Mouse (Mus musculus) CD4-positive helper T cell, adult 2 months (primary cell): ENCODE measurements around the gene Coq10a.

Experiments used
- DNase-seq: peaks from one replicate; pipeline ENCODE4 v3.0.0-alpha.2; 2012; ENCODE audit warnings: low read depth, missing footprints, low spot score

Coq10a gene

DNA sequence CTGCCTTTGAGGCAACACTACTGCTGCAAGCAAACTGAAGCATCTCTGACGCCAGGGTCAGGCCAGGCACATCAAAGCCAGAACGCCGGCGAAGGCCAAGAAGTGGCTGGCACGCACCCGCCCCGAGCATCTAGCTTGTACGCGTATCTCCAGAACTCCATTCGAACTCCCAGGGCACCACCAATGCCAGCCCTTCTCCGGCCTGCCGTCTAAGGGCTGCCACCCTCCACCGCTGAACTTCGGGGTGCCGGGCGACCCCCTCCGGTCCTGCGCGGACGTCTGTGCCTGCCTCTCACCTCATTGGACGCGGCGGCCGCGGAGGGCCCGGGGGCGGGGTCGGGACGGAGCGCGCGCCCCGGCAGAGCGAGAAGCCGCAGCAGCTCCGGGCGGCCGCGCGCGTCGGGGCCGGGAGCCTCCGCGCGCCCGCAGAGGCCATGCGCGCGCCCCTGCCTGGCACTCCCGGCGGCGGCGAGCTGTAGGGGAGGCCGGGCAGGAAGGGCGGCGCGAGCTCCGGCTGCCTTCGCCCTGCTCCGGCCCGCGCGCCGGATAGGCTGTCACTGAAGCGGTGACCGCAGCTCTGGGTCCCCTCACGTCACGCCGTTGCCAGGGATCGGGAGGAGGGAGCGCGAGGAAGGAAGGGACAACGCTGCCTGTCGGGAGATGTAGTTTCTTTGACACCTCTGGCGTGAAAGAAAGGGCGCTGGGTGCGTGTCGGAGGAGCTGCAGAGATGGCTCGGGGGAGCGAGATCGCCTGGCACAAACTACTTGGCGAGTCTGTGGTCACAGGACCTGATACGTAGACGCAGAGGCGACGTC is at the start of gene Coq10a:
Coq10a (minus strand) TSS at position 596 of the 816 bp plus-strand sequence.
- DNase-seq = peak; percentile 96

- DNase-seq = no peak
Measured at GRCm38 (mm10) chr10:128414848-128415247, 46.1 kb upstream of the Coq10a start.

- DNase-seq = no peak
Measured at GRCm38 (mm10) chr10:128413076-128413475, 44.3 kb upstream of the Coq10a start.

DNA sequence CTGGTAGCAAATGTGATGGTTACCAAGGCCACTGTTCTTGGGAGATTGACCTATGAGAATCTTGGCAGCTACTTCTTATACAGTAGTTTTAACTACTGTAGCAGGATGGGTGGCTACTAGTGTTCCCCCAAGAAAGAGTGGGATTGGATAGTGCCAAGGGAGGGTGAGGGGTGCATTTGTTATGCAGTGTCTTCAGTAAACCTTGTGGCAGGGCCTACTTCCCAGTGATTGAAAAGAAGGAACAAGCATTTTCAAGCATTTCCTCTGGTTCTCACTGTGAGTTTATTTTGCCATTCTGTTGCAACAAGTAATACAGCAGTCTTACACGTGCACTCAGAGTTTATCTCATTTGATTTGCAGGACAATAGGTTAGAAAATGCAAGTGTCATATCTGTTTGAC is 43.8 kb upstream of the Coq10a start:
- DNase-seq = no peak

GRCm38 (mm10) chr10:128412055-128412381 is 43.2 kb upstream of the Coq10a start:
- DNase-seq = peak; percentile 18

DNA sequence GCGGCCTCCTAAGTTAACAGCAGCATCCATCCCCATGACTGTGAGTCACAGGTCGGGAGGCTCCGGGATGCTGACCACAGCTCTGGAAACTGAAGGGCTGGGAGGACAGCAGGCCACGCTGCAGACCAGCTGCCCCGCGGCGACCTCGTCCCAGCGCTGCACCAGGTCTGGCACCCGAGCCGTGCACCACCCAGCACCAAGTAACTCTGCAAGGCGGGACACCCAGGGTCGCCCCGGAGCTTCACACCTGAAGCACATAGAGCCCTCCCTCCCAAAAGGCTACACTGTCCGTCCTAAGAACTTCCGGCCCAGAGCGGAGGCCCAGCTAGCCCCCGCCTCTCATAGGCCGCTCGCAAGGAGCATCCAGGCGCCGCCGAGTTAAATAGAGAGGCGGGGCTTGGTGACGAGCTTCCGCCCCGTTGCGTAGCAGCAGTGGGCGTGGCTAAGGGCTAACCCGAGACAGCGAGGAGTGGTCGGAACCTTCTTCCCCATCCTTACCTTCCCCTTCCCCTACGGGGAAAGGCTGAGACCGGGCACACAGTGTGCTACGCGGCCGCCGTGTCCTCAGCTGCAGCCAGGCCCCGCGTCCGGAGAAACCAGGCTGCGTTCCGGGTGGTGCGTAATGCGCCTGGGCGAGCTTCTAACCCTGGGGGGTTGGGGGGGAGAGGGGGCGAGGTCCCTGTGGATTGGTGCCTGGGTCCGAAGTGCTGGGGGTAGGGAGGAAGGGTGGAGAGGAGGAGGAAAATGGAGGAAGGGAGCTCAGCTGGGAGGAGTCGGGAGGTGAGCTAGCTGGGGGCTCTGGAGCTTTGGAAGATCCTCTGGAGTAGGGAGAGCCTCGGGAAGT is 42.6 kb upstream of the Coq10a start, which contains the start of the genes Nabp2 and Rnf41:
Nabp2 (minus strand) TSS at position 282 of the 844 bp plus-strand sequence.
Rnf41 (plus strand) TSS at position 447 of the 844 bp plus-strand sequence.
- DNase-seq = peak; percentile 95

- DNase-seq = peak; percentile 58
Measured at GRCm38 (mm10) chr10:128410560-128410845, 41.7 kb upstream of the Coq10a start.

DNA sequence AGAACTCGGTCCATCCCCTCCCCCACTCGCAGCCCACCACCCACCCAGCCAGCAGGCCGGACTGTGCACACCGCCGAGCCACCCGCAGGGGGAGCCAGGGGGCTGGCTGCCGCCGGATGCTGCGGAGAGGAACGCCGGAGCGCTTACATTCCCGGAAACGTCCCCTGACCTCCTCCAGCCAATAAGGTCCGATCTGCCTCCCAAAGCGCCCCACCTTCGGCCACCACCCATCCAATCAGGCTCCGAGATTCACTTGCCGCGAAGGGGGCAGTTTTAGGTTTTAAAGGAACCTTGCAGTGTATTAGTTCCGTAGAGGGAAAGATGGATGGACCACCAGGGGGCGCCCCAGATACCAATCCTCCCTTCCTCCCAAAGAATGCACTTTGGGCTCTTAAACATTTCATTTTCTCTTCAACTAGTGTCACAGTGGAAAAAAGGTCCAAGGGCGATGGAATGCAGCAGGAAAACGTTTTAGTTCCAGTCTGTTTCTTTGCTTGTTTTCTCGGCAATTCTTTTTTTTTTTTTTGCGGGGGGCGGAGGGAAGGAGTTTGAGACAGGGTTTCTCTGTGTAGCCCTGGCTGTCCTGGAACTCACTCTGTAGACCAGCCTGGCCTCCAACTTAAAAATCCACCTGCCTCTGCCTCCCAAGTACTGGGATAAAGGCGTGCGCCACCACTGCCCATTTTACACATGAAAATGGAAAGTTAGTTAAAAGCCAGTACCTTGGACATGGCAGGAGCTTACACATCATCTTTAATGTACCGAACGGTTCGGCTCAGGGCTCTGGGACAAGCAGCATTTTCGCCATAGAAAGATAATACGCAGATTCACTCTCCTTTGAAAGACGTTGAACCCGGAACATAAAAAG is 41.1 kb upstream of the Coq10a start:
- DNase-seq = peak; percentile 98

DNA sequence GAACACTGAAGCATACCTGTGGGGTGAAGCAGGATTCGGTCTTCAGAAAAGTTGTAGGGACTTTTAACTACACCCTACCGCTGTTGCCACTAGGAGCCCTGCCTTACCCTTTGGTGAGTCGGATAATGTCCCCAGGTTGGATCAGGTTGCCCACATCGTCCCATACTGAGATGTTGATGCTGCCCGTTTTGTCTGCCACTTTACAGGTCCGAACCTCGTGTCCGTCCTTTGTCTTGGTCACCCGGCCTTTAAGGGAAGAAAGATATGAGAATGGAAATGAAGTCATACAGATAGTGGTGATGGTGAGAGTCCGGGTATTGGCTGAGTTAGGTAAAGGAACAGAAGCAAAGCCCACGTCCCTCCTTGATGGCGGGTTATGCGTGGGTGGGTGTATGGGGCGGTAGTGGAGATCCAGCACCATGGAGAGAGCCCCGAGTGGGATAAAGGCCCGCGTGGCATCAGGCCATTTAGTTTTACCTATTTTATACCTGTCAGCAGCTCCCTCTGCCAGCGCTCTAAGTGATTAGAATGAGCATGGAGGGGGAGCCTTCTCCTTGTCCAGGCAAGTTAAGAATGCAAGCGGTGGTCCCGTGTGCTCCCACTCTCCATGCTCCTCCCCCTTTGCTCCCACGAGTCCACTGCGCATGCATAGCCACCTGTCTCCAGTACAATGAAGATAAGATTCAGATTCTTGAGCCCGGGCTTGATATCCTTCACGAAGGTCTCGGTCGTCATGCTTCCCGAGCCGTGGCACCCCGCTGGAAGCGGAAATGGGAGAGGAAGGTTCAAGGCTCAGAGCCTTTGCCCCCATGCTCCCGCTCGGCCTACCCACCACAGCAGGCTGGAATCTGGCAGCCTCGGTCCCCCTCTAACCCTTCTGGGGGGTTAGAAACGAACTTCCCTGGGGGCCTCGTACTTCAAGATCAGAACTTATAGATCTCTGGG is 40.1 kb upstream of the Coq10a start:
- DNase-seq = peak; percentile 40

GRCm38 (mm10) chr10:128403931-128404330 is 35.1 kb upstream of the Coq10a start:
- no peak for DNase-seq

GRCm38 (mm10) chr10:128401638-128402037 is 32.8 kb upstream of the Coq10a start:
- no peak for DNase-seq

DNA sequence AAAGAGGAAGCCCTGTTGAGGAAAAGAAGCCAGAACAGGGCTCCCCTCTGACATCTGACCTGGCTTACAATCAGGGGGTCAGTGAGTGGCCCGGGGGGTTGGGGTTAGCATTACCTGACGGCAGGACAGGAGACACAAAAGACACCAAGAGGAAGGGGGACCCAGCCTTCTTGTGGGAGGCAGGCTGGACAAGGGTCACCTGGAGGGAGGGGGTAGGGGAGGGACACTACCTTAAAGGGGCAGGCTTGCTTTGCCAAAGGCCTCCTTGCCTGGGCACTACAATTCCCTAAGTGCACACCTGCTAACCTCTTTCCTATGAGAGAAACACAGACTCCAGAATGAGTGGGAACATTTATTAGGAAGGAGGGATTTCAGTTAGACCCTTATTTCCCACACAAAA is 32.3 kb upstream of the Coq10a start, which contains the start of gene Slc39a5:
Slc39a5 (minus strand) TSS at position 174 of the 400 bp plus-strand sequence.
- no peak for DNase-seq

DNA sequence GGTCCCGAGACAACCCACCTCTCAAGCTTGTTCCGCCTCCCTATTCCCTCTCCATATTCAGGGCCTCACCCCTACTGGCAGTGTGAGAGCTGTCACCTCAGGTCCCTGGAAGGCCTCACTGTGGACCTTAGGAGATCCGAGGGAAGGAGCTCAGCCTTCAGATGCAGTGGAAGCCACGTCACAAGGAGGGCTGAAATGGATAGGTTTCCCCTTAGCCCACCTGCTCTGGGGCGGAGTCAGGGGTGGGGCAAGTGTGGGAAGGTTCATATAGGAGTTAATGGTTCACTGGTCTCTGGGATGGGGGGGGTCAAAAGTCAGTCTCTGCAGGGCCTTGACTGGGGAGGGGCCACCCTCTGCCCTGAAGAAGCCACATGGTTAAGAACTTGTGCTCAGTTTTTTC is 31.5 kb upstream of the Coq10a start:
- no peak for DNase-seq

- DNase-seq = no peak
Measured at GRCm38 (mm10) chr10:128397466-128397865, 28.7 kb upstream of the Coq10a start.

DNA sequence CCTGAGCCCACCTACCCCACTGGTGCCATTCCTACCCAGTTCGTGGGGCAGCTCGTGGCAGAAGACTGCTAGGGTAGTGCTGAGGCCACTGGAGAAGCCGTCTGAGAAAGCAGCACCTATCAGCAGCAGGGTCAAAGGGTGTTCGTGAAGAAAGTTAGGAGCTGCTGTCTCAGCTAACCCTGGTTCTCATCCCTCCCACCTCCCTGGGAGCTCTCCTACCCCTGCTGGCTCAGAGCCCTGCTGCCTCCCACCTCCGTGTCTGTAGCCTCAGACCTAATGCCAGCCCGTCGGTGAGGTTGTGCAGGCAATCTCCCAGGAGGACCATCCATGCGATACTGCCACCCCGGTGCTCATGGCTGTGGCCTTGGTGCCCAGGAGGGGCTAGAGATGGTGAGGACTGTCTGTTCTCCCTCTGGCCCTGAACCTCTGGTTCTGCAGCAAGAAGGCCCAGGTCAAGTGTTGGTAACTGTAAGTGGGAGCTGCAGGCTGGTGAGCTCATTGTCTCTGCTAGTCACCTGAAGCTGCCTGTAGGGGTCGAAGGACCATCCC is 28.0 kb upstream of the Coq10a start:
- no peak for DNase-seq

DNA sequence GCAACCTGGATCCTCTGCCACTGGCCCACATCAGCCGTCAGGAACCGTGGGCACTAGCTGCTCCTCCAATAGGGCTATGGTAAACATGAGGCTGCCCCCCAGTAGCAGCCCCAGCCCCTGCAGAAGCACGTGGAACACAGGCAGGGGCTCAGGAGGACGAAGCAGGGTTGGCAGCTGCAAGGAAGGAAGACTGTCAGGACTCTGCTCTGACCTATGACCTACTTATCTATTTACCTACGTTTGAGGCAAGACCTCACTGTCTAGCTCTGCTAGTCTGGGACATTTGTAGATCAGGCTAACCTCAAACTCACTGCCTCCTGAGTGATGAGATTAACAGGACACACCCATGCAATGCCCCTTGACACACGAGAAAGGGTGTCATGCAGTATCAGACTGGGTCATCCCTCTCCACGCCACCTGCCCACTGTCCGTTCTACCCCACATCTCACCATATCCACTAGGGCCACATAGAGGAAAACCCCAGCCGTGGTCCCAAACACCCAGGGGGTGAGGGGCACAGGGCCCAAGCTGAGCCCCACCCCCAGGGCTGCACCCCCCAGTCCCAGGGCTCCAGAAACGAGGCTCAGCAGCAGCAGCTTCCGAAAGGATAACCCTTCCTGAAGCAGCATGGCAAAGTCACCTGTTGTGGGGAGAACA is 27.3 kb upstream of the Coq10a start:
- no peak for DNase-seq

DNA sequence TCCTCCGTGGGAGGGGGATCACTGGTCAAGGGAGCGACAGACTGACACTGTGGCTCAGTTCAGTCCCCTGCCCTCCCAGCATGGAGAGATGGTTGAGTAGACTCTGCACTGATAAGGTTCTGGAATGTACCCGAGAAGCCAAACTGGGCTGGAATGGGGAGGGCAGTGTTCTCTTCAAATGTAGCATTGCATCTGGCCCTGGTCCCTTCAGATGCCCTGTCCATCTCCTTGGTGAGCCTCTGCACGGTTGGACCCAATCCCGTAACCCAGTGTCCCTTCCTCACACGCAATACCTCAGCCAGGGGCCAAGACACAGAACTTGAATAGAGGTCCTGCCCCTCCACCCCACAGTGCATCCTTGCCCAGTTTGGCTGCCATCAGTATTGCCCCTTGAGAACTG is 23.1 kb upstream of the Coq10a start:
- DNase-seq = no peak

DNA sequence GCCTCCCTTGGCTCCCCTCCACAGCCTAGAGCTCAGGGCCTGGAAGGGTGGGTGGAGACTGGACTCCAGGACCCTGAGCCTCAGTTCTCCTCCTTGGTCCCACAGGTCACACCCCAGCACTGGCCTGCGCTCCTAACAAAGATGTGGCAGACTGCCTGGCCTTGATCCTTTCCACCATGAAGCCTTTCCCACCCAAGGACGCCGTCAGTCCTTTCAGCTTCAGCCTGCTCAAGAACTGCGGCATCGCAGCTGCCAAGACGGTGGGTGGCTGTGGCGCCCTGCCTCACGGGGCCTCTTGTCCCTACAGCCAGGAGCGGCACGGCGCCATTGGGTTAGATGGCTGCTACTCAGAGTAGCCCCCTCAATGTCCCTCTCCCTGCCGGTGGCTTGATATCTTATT is 21.6 kb upstream of the Coq10a start:
- no peak for DNase-seq

DNA sequence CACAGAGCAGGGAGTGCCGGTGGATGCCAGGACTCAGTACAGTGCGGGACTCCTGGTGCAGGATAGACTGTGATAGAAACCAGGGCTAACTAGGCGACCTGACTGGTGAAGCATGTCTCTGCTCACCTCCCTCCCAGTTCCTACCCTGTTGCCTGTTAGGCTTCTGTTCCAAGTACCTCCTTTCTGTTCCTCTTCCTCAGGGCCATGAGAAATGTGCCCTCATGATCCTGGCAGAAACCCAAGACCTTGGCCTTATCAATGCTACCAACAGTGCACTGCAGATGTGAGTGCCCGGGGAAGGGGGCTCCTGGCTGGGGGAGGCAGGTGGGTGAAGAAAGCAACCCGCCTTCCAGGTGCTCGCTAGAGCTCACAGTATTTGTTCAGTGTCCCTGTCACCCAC is 20.8 kb upstream of the Coq10a start:
- DNase-seq = no peak

DNA sequence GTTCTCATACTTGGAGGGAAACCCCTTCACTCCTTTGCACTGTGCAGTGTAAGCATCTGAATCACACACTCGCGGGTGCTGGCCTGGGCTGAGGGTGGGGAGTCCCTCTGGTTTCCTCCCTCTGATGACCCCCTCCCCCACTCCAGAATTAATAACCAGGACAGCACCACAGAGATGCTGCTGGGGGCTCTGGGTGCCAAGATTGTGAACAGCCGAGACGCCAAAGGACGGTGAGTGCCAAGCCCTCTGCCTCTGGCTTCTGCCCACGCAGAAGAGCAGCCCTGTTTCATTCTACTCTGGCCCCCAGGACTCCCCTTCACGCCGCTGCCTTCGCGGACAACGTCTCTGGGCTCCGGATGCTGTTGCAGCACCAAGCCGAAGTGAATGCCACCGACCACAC is 20.1 kb upstream of the Coq10a start:
- DNase-seq = no peak
